Mouse (Mus musculus) intestine, postnatal 0 days (tissue): ENCODE measurements around the gene 4921507P07Rik. TPM values are rescaled to one million over a fixed set of nuclear protein-coding genes. Genes with fewer than 3 reads are reported as not detected.

Experiments
- ATAC-seq: fragments of 200-750 bp; cut with Nextera tagmentation; 2 replicates; pipeline ENCODE4 v1.8.0; 2017; ENCODE audit warnings: mild to moderate bottlenecking, moderate TSS enrichment, moderate library complexity
- H3K27ac ChIP-seq: fragments of 300-500 bp; sonication (generic); 2 replicates; pipeline ENCODE4 v1.5.1; 2014; ENCODE audit warnings: mild to moderate bottlenecking, low read depth, low read length, moderate library complexity
- H3K27me3 ChIP-seq: fragments of 300-500 bp; sonication (generic); replicated peaks from 2 replicates; pipeline ENCODE4 v1.6.1; 2014; ENCODE audit warnings: low read length, mixed read lengths; ENCODE audit not compliant: control insufficient read depth, insufficient read depth
- H3K36me3 ChIP-seq: fragments of 300-500 bp; sonication (generic); 2 replicates; pipeline ENCODE4 v1.6.1; 2014; ENCODE audit warnings: mild to moderate bottlenecking, moderate library complexity; ENCODE audit not compliant: control insufficient read depth, insufficient read depth
- H3K4me1 ChIP-seq: fragments of 300-500 bp; sonication (generic); replicated peaks from 2 replicates; pipeline ENCODE4 v1.6.1; 2014; ENCODE audit warnings: antibody characterized with exemption, low read length, mixed read lengths; ENCODE audit not compliant: control insufficient read depth, insufficient read depth
- H3K4me2 ChIP-seq: fragments of 300-500 bp; sonication (generic); replicated peaks from 2 replicates; pipeline ENCODE4 v1.6.1; 2014; ENCODE audit warnings: low read depth, mild to moderate bottlenecking, moderate library complexity
- H3K4me3 ChIP-seq: fragments of 300-500 bp; sonication (generic); 2 replicates; pipeline ENCODE4 v1.5.1; 2014; ENCODE audit warnings: low read depth, low read length
- H3K9ac ChIP-seq: fragments of 300-500 bp; sonication (generic); 2 replicates; pipeline ENCODE4 v1.6.1; 2014; ENCODE audit warnings: mild to moderate bottlenecking, low read depth, low read length
- H3K9me3 ChIP-seq: fragments of 300-500 bp; sonication (generic); 2 replicates; pipeline ENCODE4 v1.6.1; 2016; ENCODE audit warnings: mixed run types; ENCODE audit not compliant: control insufficient read depth
- CTCF ChIP-seq: sonication (generic); IDR thresholded peaks from 2 replicates; pipeline ENCODE4 v1.5.1; 2016; ENCODE audit warnings: low read depth, mild to moderate bottlenecking, control low read depth, antibody characterized with exemption, moderate library complexity
- WGBS: fragments of 180-500 bp; shearing (Covaris S2); extraction: QIAGEN DNeasy Blood & Tissue Kit; methylation state at CpG from one replicate; pipeline ENCODE4 v1.1.7; 2014; 5-methylcytosine and 5-hydroxymethylcytosine counted together
- polyA plus RNA-seq: library from polyadenylated mRNA; unstranded; fragments of >200 nt; fragmentation: Nextera tagmentation; extraction: Ambion mirVana; gene quantifications from 2 replicates; pipeline ENCODE4 v1.2.1, GENCODE M21; 2015

4921507P07Rik gene
- polyA plus RNA-seq, 1 experiment from 2014 or later = 0.30 TPM

DNA sequence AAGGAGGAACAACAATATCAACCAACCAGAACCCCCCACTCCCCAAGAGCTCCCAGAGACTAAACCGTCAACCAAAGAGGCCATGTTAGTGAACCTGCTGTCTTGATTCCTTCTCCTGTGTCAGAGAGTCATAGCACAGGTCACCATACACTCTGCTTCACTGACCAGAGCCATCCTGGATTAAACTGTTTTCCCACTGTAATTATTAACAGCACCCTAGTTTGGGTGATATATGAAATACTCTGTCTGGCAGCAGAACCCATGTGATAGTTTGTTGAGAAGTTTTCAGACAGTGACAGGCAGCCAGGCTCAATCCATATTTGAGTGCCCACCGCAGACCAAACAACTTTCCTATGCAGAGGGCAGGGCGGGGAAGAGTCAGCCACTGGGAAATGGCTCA, 61.1 kb downstream of the 4921507P07Rik start:
- H3K36me3 ChIP-seq = no peaks in the 10 kb centered on the region
- no peak overlapping the region for H3K9ac ChIP-seq
- no peak for ATAC-seq
- 90% methylated on average over 3 of the region's 3 CpGs for WGBS
- H3K27ac ChIP-seq = no peak overlapping the region
- H3K9me3 ChIP-seq = no peaks in the 10 kb centered on the region
- H3K4me3 ChIP-seq = no peak overlapping the region
- H3K4me1 ChIP-seq = no peaks in the 10 kb centered on the region
- no peak overlapping the region for H3K4me2 ChIP-seq
- H3K27me3 ChIP-seq = no peaks in the 10 kb centered on the region
- TF ChIP-seq CTCF = no peak

DNA sequence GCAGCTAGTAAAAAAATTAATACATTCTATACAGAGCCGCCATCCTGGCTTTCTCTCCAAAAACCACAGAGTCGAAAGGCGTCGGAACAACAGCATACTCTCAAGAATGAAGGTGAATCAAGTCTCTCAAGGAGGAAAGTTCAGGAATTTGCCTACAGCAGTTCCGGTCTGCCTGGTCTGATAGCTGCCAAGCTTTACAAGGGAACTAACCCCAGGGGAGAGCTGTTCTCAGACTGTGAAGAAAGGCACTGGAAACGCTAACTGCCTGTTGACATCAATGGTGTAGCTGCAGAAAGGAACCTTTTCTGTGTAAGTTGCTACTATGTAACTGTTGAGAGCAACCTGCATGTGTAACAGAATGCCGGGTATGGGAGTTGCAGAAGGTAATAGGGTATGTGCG, 64.5 kb downstream of the 4921507P07Rik start:
- TF ChIP-seq CTCF = no peak
- H3K36me3 ChIP-seq = no peaks in the 10 kb centered on the region

DNA sequence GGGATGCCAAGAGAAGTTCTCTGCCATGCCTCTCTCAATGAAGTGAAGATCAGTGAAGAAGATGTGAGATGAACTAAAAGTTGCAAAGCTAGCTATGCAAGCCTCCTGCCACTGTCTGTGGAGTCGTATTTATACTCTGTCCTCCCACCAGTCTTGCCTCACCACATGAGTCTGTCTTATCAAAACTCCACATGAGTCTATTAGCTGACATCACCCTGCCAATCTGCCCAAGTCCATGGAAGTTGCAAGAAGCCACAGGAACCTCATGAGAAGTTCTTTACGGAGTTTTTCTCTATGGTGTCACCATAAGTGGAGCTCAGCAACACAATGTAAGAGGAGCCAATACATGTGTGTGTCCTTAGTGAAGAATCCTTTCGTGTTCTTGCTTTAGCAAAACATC, 65.4 kb downstream of the 4921507P07Rik start:
- no peaks in the 10 kb centered on the region for H3K9me3 ChIP-seq
- no peak overlapping the region for H3K27ac ChIP-seq
- H3K9ac ChIP-seq = no peak overlapping the region
- 84% methylated on average over 3 of the region's 3 CpGs for WGBS
- ATAC-seq = no peak
- no peaks in the 10 kb centered on the region for H3K36me3 ChIP-seq
- no peak overlapping the region for H3K4me2 ChIP-seq
- no peaks in the 10 kb centered on the region for H3K4me1 ChIP-seq
- no peaks in the 10 kb centered on the region for H3K27me3 ChIP-seq
- no peak overlapping the region for H3K4me3 ChIP-seq
- TF ChIP-seq CTCF = no peak

More for the DNA sequence above, 64.5 kb downstream of the 4921507P07Rik start:
- H3K4me3 ChIP-seq = no peak overlapping the region
- ATAC-seq = no peak
- H3K27ac ChIP-seq = no peak overlapping the region
- no peaks in the 10 kb centered on the region for H3K27me3 ChIP-seq
- no peaks in the 10 kb centered on the region for H3K4me1 ChIP-seq
- no peaks in the 10 kb centered on the region for H3K9me3 ChIP-seq
- 81% methylated on average over 8 of the region's 8 CpGs for WGBS
- H3K4me2 ChIP-seq = no peak overlapping the region
- no peak overlapping the region for H3K9ac ChIP-seq

DNA sequence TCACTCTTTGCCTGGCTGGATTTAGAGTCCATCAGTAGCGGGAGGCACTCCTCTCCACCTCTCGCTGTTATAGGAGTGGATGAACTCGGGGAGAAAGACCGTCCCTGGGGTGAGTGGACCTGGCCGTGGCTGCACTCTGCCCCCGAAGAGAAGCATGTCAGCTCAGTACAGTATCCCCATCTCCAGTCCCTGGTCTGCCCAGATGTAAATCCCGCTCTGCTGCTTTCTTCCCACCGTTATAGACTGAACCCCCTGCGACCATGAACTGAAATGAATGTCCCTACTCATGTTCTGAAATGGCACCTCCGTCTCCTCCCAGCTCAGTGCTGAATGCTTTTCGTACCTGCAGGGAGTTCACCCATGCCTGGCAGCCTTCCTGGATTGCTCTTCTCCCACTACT, 67.2 kb downstream of the 4921507P07Rik start:
- H3K4me2 ChIP-seq = no peak overlapping the region

DNA sequence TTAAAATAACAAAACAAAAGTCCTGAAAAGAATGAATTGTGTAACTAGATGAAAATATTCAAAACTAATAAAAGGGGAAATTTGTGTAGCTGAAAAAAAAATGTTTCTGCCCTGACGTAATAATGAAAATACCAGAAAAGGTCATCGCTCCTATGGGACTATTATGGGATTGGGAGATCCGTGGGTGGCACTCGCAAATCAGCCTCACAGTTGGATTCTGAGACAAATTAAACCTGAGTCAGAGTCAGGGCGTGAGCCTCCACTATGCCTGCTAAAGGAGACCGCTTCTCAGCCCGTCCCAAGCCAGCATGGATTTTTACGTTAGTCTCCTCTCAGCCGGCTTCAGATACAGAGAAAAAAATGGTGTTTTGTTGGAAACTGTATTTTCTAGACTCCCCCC, 69.0 kb downstream of the 4921507P07Rik start:
- Histone ChIP-seq H3K4me1 (no peaks in the 10 kb centered on the region), H3K27me3 (no peaks in the 10 kb centered on the region), H3K9me3 (no peaks in the 10 kb centered on the region), H3K4me3 (no peak overlapping the region), H3K9ac (no peak overlapping the region), H3K36me3 (no peaks in the 10 kb centered on the region), H3K4me2 (no peak overlapping the region), H3K27ac (no peak overlapping the region)
- no peak for TF ChIP-seq CTCF
- no peak for ATAC-seq
- WGBS = 82% methylated on average over 9 of the region's 9 CpGs

More for the DNA sequence above, 67.2 kb downstream of the 4921507P07Rik start:
- Histone ChIP-seq H3K27me3 (no peaks in the 10 kb centered on the region), H3K27ac (no peak overlapping the region), H3K9me3 (no peaks in the 10 kb centered on the region), H3K4me1 (no peaks in the 10 kb centered on the region), H3K36me3 (no peaks in the 10 kb centered on the region), H3K9ac (no peak overlapping the region), H3K4me3 (no peak overlapping the region)
- WGBS = 88% methylated on average over 11 of the region's 11 CpGs
- no peak for ATAC-seq
- TF ChIP-seq CTCF = no peak

DNA sequence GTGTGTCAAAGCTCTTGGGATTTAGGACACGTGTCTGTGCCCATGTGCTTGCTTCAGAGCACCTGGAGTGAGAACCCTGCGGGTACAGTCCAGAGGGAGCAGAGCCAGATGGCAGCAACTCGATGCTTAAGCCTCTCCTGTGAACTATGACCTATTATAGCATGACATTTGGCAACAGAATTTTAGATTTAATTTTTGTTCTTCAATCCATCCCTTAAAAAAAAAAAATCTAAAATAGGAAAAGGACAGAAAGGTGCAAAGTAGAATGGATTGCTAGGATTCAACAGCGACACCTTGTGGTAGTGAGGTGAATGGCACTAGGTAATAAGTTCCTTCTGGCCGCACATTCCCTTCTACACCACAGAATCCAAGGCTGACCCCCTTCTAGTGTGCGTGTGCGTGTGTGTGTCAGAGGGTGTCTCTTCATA, 69.8 kb downstream of the 4921507P07Rik start:
- Histone ChIP-seq H3K27ac (no peak overlapping the region), H3K4me1 (no peaks in the 10 kb centered on the region), H3K9me3 (no peaks in the 10 kb centered on the region), H3K27me3 (no peaks in the 10 kb centered on the region), H3K4me3 (no peak overlapping the region), H3K4me2 (no peak overlapping the region), H3K36me3 (no peaks in the 10 kb centered on the region), H3K9ac (no peak overlapping the region)
- TF ChIP-seq CTCF = peak; percentile 94
- 30% methylated on average over 7 of the region's 7 CpGs for WGBS
- ATAC-seq = peak; percentile 45; the same call in 1 of the 2 replicates

DNA sequence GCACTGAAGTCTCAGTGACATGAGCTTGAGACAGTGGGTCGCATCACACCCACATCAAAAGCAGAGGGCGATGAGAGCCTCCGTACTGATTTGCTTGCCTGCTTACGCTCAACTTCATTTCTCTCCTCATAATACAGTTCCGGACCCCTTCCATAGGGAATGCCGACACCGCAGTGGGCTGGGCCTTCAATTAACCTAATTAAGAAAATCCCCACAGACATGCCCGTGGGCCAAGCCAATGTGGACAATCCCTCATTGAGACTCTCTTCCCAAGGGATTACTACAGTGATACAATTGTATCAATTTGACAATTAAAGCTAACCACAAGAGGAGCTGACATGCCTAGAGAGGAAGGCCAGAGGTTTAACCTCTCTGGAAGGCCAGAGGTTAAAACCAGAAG, 70.6 kb downstream of the 4921507P07Rik start:
- no peaks in the 10 kb centered on the region for H3K9me3 ChIP-seq
- no peak overlapping the region for H3K4me3 ChIP-seq
- H3K9ac ChIP-seq = no peak overlapping the region
- no peaks in the 10 kb centered on the region for H3K4me1 ChIP-seq
- no peak for TF ChIP-seq CTCF
- H3K4me2 ChIP-seq = no peak overlapping the region
- no peak for ATAC-seq
- H3K27me3 ChIP-seq = no peaks in the 10 kb centered on the region
- WGBS = 90% methylated on average over 8 of the region's 8 CpGs
- no peaks in the 10 kb centered on the region for H3K36me3 ChIP-seq
- no peak overlapping the region for H3K27ac ChIP-seq
